28 mouse cellular contexts compared by ENCODE assay signal in the genomic region with DNA sequence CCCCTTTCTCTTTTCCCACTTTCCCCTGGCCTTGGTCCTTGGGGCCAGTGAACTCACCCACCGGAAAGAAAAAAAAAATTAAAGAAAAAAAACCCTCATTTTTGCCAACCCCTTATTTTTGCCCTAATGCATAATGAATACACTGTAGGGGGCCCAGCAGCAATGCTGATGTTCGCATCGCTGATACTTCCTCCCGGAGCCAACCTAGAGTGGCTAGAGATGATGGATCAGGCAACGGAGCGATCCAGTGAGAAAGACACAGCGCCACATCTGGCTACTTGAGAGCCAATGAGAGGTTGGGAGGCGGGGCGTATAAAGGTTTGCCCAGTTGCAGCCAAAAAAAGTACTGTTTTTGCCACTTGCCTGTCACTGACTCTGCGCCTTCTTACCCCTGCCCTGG. TPM values are rescaled to one million over a fixed set of nuclear protein-coding genes. Genes with fewer than 3 reads are reported as not detected.
DNase-seq lines count a peak whose midpoint lies in the region; ATAC-seq and TF ChIP-seq lines count a peak whose summit lies in the region.
"Had no signal": no experiment of that assay in that cellular context is flagged by ENCODE, and none has a peak within 500 bp of the region (broad histone marks: within the 10 kb centered on the region; RNA-seq: fewer than 3 reads in every experiment).

No protein-coding gene starts in this region.

- no peak overlapping the region for H3K4me3 ChIP-seq in lung, embryonic 14.5 days (ENCODE audit: low read depth, low read length)
- no peak overlapping the region for H3K4me3 ChIP-seq in forebrain, embryonic 11.5 days (ENCODE audit: low read depth, low read length)
- H3K4me3 ChIP-seq: forebrain, embryonic 13.5 days; limb, embryonic 13.5 days; neural tube, embryonic 13.5 days had no signal

- intact Hi-C loops in heart, postnatal 10 days (cut with DNase I), result no loop called here
- intact Hi-C loops in gastrocnemius, postnatal 14 days (cut with DNase I; ENCODE audit: low total_unique reads), result no loop called here

- no peak overlapping the region for H3K9ac ChIP-seq in lung, embryonic 14.5 days
- H3K9ac ChIP-seq in forebrain, embryonic 11.5 days (ENCODE audit: low read length), result no peak overlapping the region
- H3K9ac ChIP-seq: forebrain, embryonic 13.5 days; limb, embryonic 13.5 days; neural tube, embryonic 13.5 days had no signal

- H3K27ac ChIP-seq in lung, embryonic 14.5 days (ENCODE audit: low read depth), result no peak overlapping the region
- no peak overlapping the region for H3K27ac ChIP-seq in forebrain, embryonic 11.5 days (ENCODE audit: low read depth, low read length)
- H3K27ac ChIP-seq: forebrain, embryonic 13.5 days; hindbrain, postnatal 0 days; kidney, postnatal 0 days; limb, embryonic 13.5 days; macrophage; neural tube, embryonic 13.5 days had no signal

- H3K4me1 ChIP-seq in lung, embryonic 14.5 days (ENCODE audit: insufficient read depth), result no peaks in the 10 kb centered on the region
- no peaks in the 10 kb centered on the region for H3K4me1 ChIP-seq in forebrain, embryonic 11.5 days (replicated peaks; ENCODE audit: control insufficient read depth, insufficient read depth, low read length)
- H3K4me1 ChIP-seq: forebrain, embryonic 13.5 days; limb, embryonic 13.5 days; neural tube, embryonic 13.5 days had no signal

- H3K27me3 ChIP-seq in lung, embryonic 14.5 days (ENCODE audit: insufficient read depth, low read length), result no peaks in the 10 kb centered on the region
- no peaks in the 10 kb centered on the region for H3K27me3 ChIP-seq in forebrain, embryonic 11.5 days (ENCODE audit: control insufficient read depth, insufficient read depth, low read length)
- H3K27me3 ChIP-seq: forebrain, embryonic 13.5 days; limb, embryonic 13.5 days; neural tube, embryonic 13.5 days had no signal

- H3K4me2 ChIP-seq in lung, embryonic 14.5 days, result no peak overlapping the region
- no peak overlapping the region for H3K4me2 ChIP-seq in forebrain, embryonic 11.5 days (ENCODE audit: low read depth, low read length, severe bottlenecking)
- H3K4me2 ChIP-seq: forebrain, embryonic 13.5 days; limb, embryonic 13.5 days; neural tube, embryonic 13.5 days had no signal

- WGBS in lung, embryonic 14.5 days, result 26% methylated on average over 10 of the region's 10 CpGs
- WGBS in forebrain, embryonic 11.5 days, result 28% methylated on average over 10 of the region's 10 CpGs

- ATAC-seq in lung, embryonic 14.5 days (ENCODE audit: insufficient read depth), result no peak
- peak; percentile 57 for ATAC-seq in megakaryocyte progenitor cell, adult 5-6 weeks (replicated peaks; ENCODE audit: poor library complexity)
- ATAC-seq in forebrain, embryonic 11.5 days (replicated peaks; ENCODE audit: low FRiP score), result no peak
- ATAC-seq: CD4-positive, CD25-positive, alpha-beta regulatory T cell, adult 4 months; forebrain, embryonic 13.5 days; hindbrain, postnatal 0 days; intestine, postnatal 0 days had no signal

- DNase-seq in heart, adult 11 months, result peak; percentile 82
- no peak for DNase-seq in heart, postnatal 10 days
- peak; percentile 11 for DNase-seq in lung, embryonic 14.5 days
- DNase-seq in lung, adult 18-20 months, result no peak
- peak; percentile 68 for DNase-seq in ZHBTc4 (ENCODE audit: low read depth, low spot score)
- DNase-seq in gastrocnemius, postnatal 14 days, result no peak
- no peak for DNase-seq in forebrain, embryonic 11.5 days (ENCODE audit: low spot score)
- DNase-seq: adrenal gland, adult 2 months; cerebellum, adult 9-11 months; gastrocnemius, postnatal 10 days; heart, postnatal 36 days; lung, adult 2 months; midbrain, embryonic 14.5 days; right cerebral cortex, adult 18-20 months; thymus, postnatal 4 days had no signal

- no peaks in the 10 kb centered on the region for H3K9me3 ChIP-seq in lung, embryonic 14.5 days (ENCODE audit: low read depth, low read length)
- no peaks in the 10 kb centered on the region for H3K9me3 ChIP-seq in forebrain, embryonic 11.5 days (ENCODE audit: control insufficient read depth, low read length)
- H3K9me3 ChIP-seq: forebrain, embryonic 13.5 days; limb, embryonic 13.5 days; neural tube, embryonic 13.5 days had no signal

- TF ChIP-seq CTCF in lung, embryonic 14.5 days (IDR thresholded peaks at IDR 0.05; ENCODE audit: low read depth), result no peak

- no peaks in the 10 kb centered on the region for H3K36me3 ChIP-seq in lung, embryonic 14.5 days (ENCODE audit: insufficient read depth)
- H3K36me3 ChIP-seq in forebrain, embryonic 11.5 days (ENCODE audit: control insufficient read depth, insufficient read depth, low read length), result no peaks in the 10 kb centered on the region
- H3K36me3 ChIP-seq: limb, embryonic 13.5 days; neural tube, embryonic 13.5 days had no signal

RNA-seq across cellular contexts. Expression of gene U90926, which starts 13.6 kb away (rescaled TPM):
- not detected for total RNA-seq in heart, postnatal 10 days (2021)
- polyA plus RNA-seq in lung, embryonic 14.5 days (2014; fragmentation: Nextera tagmentation; extraction: Ambion mirVana), result not detected in 2 replicates
- not detected in 2 replicates for total RNA-seq in megakaryocyte progenitor cell, adult 5-6 weeks (2015)
- not detected in 2 replicates for total RNA-seq in megakaryocyte progenitor cell, adult 5-6 weeks (2017)
- not detected for total RNA-seq in gastrocnemius, postnatal 14 days (2021)
- polyA plus RNA-seq in forebrain, embryonic 11.5 days (2014; fragmentation: Nextera tagmentation; extraction: Ambion mirVana), result not detected in 2 replicates
- total RNA-seq: adrenal gland, adult 2 months; gastrocnemius, postnatal 10 days; heart, adult 8-10 months; heart, postnatal 36 days; hindbrain, postnatal 0 days; layer of hippocampus, postnatal 14 days; left cerebral cortex, postnatal 14 days had no signal
- polyA plus RNA-seq: adrenal gland, adult 2 months; CD4-positive, CD25-positive, alpha-beta regulatory T cell, adult 4 months; embryonic facial prominence, embryonic 11.5 days; forebrain, embryonic 13.5 days; hindbrain, postnatal 0 days; intestine, postnatal 0 days; kidney, postnatal 0 days; lung, adult 2 months; macrophage; midbrain, embryonic 14.5 days; neural tube, embryonic 13.5 days had no signal

RNA-seq across cellular contexts. Expression of gene Ppef2, which starts 27.3 kb away (rescaled TPM):
- not detected for total RNA-seq in heart, postnatal 10 days (2021)
- 0.14 TPM in 1 of 2 replicates, not detected in the other for polyA plus RNA-seq in lung, embryonic 14.5 days (2014; fragmentation: Nextera tagmentation; extraction: Ambion mirVana)
- total RNA-seq in megakaryocyte progenitor cell, adult 5-6 weeks (2015), result 0.99 TPM in 1 of 2 replicates, not detected in the other
- total RNA-seq in megakaryocyte progenitor cell, adult 5-6 weeks (2017), result 0.37 TPM in 1 of 2 replicates, not detected in the other
- total RNA-seq in gastrocnemius, postnatal 14 days (2021), result under 1 TPM in 1 of 2 experiments, not detected in 1; 0.08 TPM
- not detected in 2 replicates for polyA plus RNA-seq in forebrain, embryonic 11.5 days (2014; fragmentation: Nextera tagmentation; extraction: Ambion mirVana)
- total RNA-seq: gastrocnemius, postnatal 10 days; heart, adult 8-10 months; heart, postnatal 36 days had no signal
- polyA plus RNA-seq: embryonic facial prominence, embryonic 11.5 days; forebrain, embryonic 13.5 days; macrophage had no signal

RNA-seq across cellular contexts. Expression of gene Naaa, which starts 49.2 kb away (rescaled TPM):
- 10 to 100 TPM in 1 of 2 experiments, 1 to 10 TPM in 1; 9.9 to 13.0 TPM for total RNA-seq in heart, postnatal 10 days (2021)
- 7.3 and 8.3 TPM in 2 replicates for polyA plus RNA-seq in lung, embryonic 14.5 days (2014; fragmentation: Nextera tagmentation; extraction: Ambion mirVana)
- 12.0 and 15.0 TPM in 2 replicates for total RNA-seq in megakaryocyte progenitor cell, adult 5-6 weeks (2015)
- 7.1 and 13.5 TPM in 2 replicates for total RNA-seq in megakaryocyte progenitor cell, adult 5-6 weeks (2017)
- 1 to 10 TPM; 5.7 to 8.3 TPM for total RNA-seq in gastrocnemius, postnatal 14 days (2021)
- polyA plus RNA-seq in forebrain, embryonic 11.5 days (2014; fragmentation: Nextera tagmentation; extraction: Ambion mirVana), result 3.6 and 4.0 TPM in 2 replicates

Comparison
In these comparisons a context has a peak if more than half of its experiments do, and no peak if none do; other contexts are left out.
1. DNase-seq: peak in heart, adult 11 months (single experiment), lung, embryonic 14.5 days (single experiment) and ZHBTc4 (single experiment); none in heart, postnatal 10 days (0 of 2), lung, adult 18-20 months (0 of 2), gastrocnemius, postnatal 14 days (single experiment) and forebrain, embryonic 11.5 days (single experiment).